Mouse (Mus musculus) cerebellum, postnatal 36 days (tissue): ENCODE measurements around the gene Atg4d.
"Not testable (repeated sequence)": the region's sequence is repeated elsewhere in the genome, so short reads cannot be mapped to it uniquely, and the experiment has no call there.

ENCODE experiments used
- DNase-seq, 2 experiments: peaks; one replicate each; pipeline ENCODE4 v3.0.0; 2021 to 2022; ENCODE audit warnings: mixed read lengths in 2 of 2

Atg4d gene

DNA sequence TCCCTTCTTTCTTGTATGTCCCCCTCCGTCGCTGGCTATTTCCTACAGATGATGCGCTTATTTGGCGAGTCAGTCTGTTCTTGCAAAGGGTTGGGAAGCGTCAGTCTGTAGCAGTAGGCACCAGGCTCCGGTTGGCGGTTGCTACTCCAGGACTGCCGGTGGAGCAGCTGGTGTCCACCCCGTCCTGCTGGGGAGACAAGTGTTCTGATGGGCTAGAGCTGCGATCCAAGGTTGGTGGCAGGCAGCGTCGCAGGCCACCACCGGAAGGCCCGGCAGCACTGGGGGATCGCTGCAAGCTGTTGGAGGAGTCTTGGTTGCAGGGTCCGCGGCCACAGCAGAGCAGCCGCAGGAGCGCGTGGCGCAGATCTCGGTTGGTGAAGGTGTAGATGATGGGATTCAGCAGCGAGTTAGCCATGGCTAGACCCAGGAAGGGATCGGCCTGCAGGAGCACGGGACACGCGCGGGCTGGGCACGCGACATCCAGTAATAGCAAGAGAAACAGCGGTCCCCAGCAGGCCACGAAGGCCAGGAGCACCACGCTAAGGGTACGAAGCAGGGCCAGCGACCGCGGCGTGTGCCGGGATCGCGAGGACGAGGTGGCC, 21.2 kb upstream of the Atg4d start:
- DNase-seq = peak in 1 of 2 experiments; percentile 82

DNA sequence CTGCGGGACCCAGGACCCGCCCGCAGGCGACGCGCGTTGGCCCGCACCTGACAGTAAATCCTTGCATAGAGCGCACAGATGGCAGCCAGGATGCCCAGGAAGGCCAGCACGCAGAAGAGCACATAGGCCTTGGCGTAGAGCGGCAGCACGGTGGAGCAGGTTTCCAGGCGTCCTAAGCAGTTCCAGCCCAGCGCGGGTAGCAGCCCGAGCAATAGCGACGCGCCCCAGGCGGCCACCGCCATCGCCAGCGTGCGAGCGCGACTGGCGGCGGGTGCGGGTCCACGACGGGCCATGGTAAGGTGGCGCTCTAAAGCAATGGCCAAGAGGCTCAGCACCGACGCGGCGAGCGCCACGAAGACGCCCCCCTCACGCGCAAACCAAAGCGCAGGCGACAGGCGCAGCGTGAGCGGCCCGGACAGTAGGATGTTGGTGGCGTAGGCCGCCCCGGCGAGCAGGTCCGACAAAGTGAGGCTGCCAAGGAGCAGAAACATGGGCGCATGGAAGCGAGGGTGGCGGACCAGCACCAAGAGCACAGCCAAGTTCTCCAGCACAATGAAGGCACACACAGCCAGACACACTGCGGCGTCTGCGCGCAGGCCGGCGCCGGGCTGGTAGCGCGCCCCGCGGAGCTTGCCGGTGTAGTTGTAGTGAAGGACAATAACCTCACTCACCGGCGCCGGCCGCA, 20.5 kb upstream of the Atg4d start:
- peak; percentile 68 to 80 for DNase-seq

DNA sequence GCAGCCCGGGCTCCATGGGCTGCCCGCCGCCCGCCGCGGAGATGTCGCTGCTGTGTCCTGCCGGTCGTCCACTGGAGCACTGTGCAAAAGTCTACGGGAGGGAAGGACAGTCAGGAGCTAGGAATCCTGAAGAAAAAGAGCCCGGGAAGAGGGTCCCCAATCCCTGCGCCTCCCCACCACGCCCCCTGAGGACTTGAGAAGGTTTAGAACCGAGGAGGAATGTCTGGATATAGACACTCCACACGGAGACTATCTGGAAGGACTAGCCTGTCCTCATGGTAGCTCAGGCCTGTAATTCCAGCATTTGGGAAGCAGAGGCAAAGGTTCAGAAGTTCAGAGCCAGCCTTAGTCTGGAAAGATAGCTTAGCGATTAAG, 20.0 kb upstream of the Atg4d start:
- no peak for DNase-seq

GRCm38 (mm10) chr9:21246342-21246741, 18.8 kb upstream of the Atg4d start:
- DNase-seq = no peak

- DNase-seq = no peak
Observed at GRCm38 (mm10) chr9:21248326-21248725, 16.8 kb upstream of the Atg4d start, which contains the start of gene S1pr5. S1pr5 (minus strand) TSS chr9:21248443.

GRCm38 (mm10) chr9:21249629-21250508, 15.2 kb upstream of the Atg4d start:
- DNase-seq = no peak

- DNase-seq = no peak
Observed at GRCm38 (mm10) chr9:21250509-21250908, 14.6 kb upstream of the Atg4d start.

DNA sequence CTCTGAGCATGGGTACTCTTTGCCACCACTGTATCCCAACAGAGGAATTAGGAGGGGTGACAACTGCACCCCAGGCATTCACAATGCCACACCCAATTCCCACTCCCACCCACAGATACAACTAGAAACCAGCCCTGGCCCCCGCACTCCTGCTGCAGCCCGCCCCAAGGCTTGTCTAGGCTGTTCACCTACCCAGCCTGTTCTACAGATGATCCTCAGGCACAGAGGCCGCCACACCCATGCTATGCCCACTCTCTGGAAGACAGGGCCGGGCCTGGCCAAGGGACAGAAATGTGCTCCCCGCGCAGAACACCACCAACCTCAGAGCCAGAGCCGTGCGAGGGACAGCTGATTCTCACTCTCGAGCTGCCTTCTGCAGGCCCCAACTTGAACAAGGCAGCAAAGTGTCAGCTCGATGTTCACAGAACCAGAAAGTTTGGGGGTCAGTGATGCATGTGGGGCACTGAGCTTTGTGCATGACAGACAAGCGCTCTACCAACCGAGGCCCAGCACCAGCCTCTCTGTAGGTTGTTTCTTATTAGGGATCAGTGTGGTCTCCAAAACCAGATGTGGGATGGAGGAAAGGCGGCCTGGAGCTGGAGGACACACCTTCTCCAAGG, 13.9 kb upstream of the Atg4d start:
- DNase-seq = no peak

DNA sequence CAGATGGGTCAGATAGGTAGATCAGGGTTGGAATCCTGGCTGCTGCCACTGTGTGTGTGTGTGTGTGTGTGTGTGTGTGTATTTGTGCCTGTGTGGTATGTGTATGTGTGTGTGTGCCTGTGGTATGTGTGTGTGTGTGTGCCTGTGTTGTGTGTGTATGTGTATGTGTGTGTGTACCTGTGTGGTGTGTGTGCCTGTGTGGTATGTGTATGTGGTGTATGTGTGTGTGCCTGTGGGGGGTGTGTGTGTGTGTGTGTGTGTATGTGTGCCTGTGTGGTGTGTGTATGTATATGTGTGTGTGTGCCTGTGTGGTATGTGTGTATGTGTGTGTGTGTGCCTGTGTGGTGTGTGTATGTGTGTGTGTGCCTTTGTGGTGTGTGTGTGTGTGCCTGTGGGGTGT, 10.4 kb upstream of the Atg4d start:
- no peak for DNase-seq

- DNase-seq = not testable (repeated sequence)
Observed at GRCm38 (mm10) chr9:21256349-21256748, 8.7 kb upstream of the Atg4d start.

DNA sequence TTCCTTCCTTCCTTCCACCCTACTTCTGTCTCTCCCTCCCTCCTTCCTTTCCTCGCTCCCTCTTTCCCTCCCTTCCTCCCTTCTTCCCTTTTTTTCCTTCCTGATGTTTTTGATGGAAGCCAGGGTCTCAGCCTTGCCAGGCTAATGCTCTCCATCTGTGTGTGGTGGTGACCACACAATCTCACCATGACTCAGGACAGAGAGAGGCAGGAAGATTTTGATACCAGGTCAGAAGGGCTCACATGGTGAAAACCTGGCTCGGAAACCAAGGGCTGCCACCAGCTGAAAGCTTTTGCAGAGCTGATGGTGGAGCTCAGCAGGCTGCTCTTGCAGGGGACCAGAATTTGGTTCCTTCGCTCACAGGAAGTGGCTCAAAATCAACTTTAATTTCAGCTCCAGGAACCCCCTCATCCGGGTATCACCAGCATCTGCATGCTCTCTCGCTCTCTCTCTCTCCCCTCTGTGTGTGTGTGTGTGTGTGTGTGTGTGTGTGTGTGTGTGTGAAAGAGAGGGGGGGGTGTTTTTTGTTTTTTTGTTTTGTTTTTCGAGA, 4.5 kb upstream of the Atg4d start:
- DNase-seq = no peak

DNA sequence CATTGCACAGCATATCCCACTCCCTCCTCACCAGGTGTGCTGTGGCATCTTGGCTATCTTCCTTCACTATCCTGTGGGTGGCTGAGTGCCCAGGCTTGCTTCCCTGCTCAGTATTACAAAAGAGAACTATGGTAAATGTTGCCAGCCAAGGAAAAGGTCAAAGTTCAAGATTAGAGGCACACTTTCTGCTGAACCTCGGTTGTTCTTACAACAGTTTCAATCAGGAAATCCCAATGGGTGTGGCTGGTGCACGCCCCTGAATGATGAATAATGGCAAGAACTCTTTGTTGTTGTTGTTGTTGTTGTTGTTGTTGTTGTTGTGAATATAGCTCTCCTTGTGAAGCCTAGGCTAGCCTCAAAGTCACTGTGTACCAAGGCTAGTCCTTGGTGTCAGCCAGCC, 3.3 kb upstream of the Atg4d start:
- no peak for DNase-seq

- DNase-seq = no peak
Observed at GRCm38 (mm10) chr9:21264272-21264999, 657 bp upstream of the Atg4d start.

- no peak for DNase-seq
Observed at GRCm38 (mm10) chr9:21265611-21266010, 518 bp downstream of the Atg4d start.

- no peak for DNase-seq
Observed at GRCm38 (mm10) chr9:21266889-21267288, 1.8 kb downstream of the Atg4d start.

DNA sequence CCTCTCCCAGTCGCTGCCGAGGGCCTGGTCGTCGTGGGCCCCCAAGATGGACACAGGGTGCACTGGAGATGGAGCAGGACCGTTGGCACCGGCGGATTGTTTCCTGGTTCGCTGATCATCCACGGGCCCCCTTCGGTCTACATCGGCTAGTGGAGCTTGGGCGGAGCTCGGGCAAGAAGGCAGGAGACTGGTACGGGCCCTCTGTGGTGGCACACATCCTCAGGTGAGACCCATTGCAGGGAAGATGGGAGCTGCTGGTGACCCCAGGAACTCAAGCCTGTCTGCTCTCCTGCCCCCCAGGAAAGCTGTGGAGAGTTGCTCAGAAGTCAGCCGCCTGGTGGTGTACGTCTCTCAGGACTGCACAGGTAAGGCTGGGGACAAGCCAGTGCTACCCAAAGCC, 3.2 kb downstream of the Atg4d start:
- no peak for DNase-seq

DNA sequence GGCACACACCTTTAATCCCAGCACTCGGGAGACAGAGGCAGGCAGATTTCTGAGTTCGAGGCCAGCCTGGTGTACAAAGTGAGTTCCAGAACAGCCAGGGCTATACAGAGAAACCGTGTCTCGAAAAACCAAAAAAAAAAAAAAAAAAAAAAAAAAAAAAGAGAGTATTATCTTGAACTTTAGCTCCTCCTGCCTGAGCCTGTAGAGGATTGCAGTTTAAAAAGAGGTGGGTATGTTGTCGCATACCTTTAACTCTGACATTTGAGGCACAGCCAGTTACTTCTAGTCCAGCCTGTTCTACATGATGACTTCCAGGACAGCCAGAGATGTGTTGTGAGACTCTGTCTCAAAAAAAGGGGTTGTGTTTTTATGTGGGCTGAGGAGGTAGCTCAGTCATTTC, 4.5 kb downstream of the Atg4d start:
- DNase-seq = not testable (repeated sequence)

DNA sequence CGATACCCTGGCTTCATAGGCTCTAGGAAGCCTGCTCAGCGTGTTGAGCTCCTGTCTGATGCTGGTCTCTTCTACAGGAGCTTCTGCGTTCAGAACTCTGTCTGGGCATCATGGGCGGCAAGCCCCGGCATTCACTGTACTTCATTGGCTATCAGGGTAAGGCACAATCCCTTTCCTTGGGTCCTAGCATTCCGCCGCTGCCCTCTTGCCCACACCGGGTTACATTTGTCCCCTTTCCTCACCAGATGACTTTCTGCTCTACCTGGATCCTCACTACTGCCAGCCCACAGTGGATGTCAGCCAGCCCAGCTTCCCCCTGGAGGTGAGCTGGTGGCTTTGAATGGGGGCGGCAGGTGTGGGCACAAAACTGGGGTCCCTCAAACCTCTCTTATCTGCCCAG, 7.3 kb downstream of the Atg4d start:
- DNase-seq = no peak

DNA sequence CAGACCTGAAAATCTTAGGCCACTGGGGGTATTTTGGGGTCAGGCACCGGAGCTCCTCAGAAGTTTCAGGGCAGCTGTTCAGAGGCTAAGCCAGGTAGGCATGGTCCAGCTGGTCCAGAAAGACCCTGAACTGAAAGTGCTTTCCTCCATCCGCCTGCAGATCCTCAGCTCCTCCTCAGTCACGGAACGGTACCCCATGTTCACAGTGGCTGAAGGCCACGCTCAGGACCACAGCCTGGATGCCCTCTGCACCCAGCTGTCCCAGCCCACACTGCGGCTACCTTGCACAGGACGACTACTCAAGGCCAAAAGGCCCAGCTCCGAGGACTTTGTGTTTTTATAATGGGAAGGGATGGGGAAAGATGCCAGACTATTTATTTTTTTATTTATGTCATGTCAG, 8.0 kb downstream of the Atg4d start:
- DNase-seq = no peak

- no peak for DNase-seq
Observed at GRCm38 (mm10) chr9:21273520-21274228, 8.6 kb downstream of the Atg4d start.

DNA sequence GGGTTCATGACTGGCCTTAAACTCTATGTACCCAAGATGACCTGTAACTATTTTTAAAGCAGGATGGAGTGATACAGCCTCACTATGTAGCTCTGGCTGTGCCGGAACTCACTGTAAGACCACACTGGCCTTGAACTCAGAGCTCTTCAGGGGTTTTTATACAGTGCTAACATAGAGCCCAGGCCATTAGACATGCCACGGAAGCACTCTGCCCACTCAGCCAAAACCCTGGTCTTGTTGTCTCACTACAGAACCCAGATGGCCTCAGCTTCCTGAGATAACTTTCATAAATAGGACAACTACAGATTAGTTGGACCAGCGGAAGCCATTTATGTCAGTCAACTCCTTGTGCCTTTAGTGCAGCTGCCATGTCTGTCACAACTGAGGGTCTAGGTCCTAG, 9.2 kb downstream of the Atg4d start:
- DNase-seq = no peak
